Mouse (Mus musculus) kidney, adult 10 weeks (tissue): Measurements from ENCODE around the gene Armh4. TPM values are rescaled to one million over a fixed set of nuclear protein-coding genes. Genes with fewer than 3 reads are reported as not detected.

Experiments used
- polyA plus RNA-seq: library from polyadenylated mRNA; stranded (reverse); fragments of 350-450 nt; fragmentation: Illumina TruSeq; extraction: RNeasy Lipid Tissue Mini Kit (QIAGEN cat#74804); gene quantifications from one replicate; pipeline ENCODE4 v1.2.3, GENCODE M21; 2014; ENCODE audit warnings: low read depth, low replicate concordance

Gene Armh4
- 13.3 TPM for polyA plus RNA-seq

DNA sequence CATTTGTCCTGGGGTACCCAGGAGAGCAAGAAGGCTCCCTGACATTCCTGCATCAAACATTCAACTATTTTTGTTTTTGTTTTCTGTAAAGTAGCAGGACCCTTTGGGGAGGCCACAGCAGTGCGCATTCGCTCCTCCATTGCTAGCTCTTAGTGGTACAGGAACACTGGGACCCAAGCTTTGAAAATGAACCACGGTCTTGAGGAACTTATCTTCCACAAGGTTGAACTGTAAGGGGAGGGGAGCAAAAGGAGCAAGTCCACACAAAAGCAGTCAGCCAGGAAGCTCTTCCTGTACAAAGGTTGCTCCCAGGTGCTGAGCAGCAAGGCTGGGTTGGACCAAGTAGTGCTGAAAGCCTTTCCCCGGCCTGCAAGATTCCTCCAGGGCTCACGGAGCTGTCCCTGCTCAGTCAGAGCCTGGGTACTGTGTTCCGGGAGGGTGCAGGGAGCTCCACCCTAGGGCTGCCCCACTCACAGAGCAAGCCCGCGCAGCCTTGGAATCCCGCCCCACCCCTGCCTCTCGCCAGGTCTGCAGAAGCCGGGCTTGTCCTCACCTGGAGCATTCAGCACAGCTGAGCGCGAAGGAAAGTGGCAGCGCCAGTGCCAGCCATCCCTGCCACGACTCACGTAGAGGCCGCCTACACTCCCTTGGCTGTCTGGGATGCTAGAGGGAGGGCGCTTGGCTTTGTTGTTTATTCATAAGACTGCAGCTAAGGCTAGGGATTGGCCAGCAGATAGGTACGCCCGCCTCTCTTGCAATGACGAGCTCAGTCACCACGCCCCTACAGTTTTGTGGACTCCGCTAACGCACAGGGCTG, at the start of gene Armh4:
TSS of gene Armh4 (minus strand) at position 669 of the 817 bp plus-strand sequence.

Other genes starting within 250 kb of the Armh4 start
- gene Olfr722, start 118.6 kb upstream of the Armh4 start, polyA plus RNA-seq = not detected
- not detected for gene Olfr723, start 148.4 kb upstream of the Armh4 start, polyA plus RNA-seq
- gene Olfr724, start 179.9 kb upstream of the Armh4 start, polyA plus RNA-seq = not detected